Mouse (Mus musculus): ENCODE data around the gene Pik3r5. TPM values are rescaled to one million over a fixed set of nuclear protein-coding genes. Genes with fewer than 3 reads are reported as not detected.

Gene Pik3r5
- polyA plus RNA-seq, 1 experiment from 2014 or later: 0.61 TPM

DNA sequence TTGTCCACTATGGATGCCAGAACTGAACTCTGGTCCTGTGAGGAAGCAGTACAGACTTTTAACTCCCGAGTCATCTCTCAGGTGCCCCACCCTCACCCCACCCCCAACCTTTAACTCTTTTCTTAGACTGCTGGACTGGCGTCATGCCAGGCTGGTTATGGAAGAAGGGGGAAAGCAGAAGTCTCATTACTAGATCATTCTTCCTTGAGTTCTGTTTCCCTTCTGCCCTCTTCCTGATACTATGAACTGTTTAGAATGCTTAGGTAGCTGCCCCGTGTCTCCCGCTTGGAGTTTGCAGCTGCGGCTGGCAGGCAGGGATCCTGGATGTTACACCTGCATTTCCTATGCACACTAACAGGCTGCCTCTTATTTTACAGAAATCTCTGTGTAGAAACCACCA, 87.9 kb downstream of the Pik3r5 start:
- no peak overlapping the region for H3K4me3 ChIP-seq
- H3K9ac ChIP-seq: no peak overlapping the region
- H3K4me2 ChIP-seq (replicated peaks): no peak overlapping the region
- H3K27ac ChIP-seq: no peak overlapping the region
- no peaks in the 10 kb centered on the region for H3K27me3 ChIP-seq
- WGBS: 94% methylated on average over 5 of the region's 5 CpGs
- no peaks in the 10 kb centered on the region for H3K36me3 ChIP-seq
- no peaks in the 10 kb centered on the region for H3K4me1 ChIP-seq
- H3K9me3 ChIP-seq: peaks cover 5% of the 10 kb centered on the region; the same call in 1 of the 2 replicates
- ATAC-seq (ENCODE audit: low FRiP score, low read depth): no peak

- ATAC-seq (ENCODE audit: low FRiP score, low read depth): no peak
- Histone ChIP-seq H3K9me3 (peaks cover 5% of the 10 kb centered on the region; the same call in 1 of the 2 replicates), H3K4me3 (no peak overlapping the region), H3K27ac (no peak overlapping the region), H3K27me3 (no peaks in the 10 kb centered on the region), H3K9ac (no peak overlapping the region), H3K4me1 (no peaks in the 10 kb centered on the region), H3K4me2 (replicated peaks) (no peak overlapping the region), H3K36me3 (no peaks in the 10 kb centered on the region)
- 81% methylated on average over 2 of the region's 2 CpGs for WGBS
These were observed 88.5 kb downstream of the Pik3r5 start for GRCm38 (mm10) chr11:68520439-68520838.

GRCm38 (mm10) chr11:68521352-68521751, 89.4 kb downstream of the Pik3r5 start:
- no peaks in the 10 kb centered on the region for H3K36me3 ChIP-seq
- no peak overlapping the region for H3K4me3 ChIP-seq
- H3K4me1 ChIP-seq: no peaks in the 10 kb centered on the region
- no peak for ATAC-seq (ENCODE audit: low FRiP score, low read depth)
- no peak overlapping the region for H3K9ac ChIP-seq
- H3K4me2 ChIP-seq (replicated peaks): no peak overlapping the region
- H3K9me3 ChIP-seq: peaks cover 5% of the 10 kb centered on the region; the same call in 1 of the 2 replicates
- no peak overlapping the region for H3K27ac ChIP-seq
- no peaks in the 10 kb centered on the region for H3K27me3 ChIP-seq
- WGBS: 85% methylated on average over 5 of the region's 5 CpGs

DNA sequence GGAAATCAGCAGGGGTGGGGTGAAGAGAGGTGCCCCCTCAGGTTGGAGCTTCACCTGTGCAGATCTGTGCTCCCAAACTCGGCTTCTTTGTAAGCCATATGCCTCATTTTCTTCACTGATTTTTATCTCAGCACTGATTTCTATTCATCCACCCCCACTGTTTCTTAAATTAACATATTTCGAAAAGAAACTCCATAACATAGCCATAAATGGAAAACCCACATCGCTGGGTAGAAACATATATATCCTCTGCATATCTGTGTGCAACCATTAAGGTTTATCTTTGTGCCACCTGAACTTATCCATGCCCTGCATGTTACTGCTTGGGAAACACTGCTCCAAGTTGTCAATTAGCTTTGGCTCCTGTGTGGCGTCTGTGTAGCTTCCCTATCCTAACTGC, 94.5 kb downstream of the Pik3r5 start:
- Histone ChIP-seq H3K36me3 (no peaks in the 10 kb centered on the region), H3K27ac (no peak overlapping the region), H3K9me3 (no peaks in the 10 kb centered on the region), H3K4me1 (no peaks in the 10 kb centered on the region), H3K9ac (no peak overlapping the region), H3K4me2 (replicated peaks) (no peak overlapping the region), H3K27me3 (peaks cover 23% of the 10 kb centered on the region; the same call in 1 of the 2 replicates), H3K4me3 (no peak overlapping the region)
- 74% methylated on average over 4 of the region's 4 CpGs for WGBS
- ATAC-seq (ENCODE audit: low FRiP score, low read depth): no peak

DNA sequence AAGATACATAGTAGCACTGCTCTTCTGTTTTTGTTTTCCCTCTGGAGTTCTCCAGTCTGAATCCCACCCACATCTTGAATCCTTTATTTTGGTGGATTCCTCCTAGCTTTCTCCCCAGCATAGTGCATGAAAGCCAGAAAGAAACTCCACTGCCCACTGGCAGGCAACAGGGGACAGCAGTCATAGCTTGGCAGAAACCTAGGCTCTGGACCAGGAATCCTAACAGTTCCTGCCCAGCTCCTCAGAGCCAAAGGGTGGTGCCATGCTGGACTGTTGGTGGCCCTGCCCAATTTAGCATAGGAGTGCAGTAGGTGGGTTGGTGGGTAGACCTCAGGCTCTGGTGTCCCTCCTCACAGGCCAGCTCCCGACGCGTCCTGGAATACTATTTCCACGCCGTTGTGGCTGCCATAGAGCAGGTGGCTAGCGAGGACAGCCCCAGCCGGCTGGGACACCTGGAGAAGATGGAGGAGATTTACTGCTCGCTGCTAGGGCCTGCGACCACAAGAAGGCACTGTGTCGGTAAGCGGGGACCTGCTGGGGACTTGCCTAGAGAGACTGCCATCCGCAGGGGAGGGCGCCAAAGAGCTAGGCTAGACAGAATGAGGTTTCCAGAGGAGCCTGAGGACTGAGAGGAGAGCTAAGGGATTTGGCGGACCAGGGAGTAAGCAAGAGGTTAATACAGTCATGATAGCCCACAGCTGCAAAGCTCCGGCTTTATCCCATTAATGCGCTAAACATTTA, 99.3 kb downstream of the Pik3r5 start:
- Histone ChIP-seq H3K27me3 (peaks cover 31% of the 10 kb centered on the region), H3K4me1 (no peaks in the 10 kb centered on the region), H3K4me3 (no peak overlapping the region), H3K9ac (no peak overlapping the region), H3K36me3 (no peaks in the 10 kb centered on the region), H3K4me2 (replicated peaks) (no peak overlapping the region), H3K9me3 (no peaks in the 10 kb centered on the region), H3K27ac (no peak overlapping the region)
- ATAC-seq (ENCODE audit: low FRiP score, low read depth): no peak
- 18% methylated on average over 16 of the region's 16 CpGs for WGBS

DNA sequence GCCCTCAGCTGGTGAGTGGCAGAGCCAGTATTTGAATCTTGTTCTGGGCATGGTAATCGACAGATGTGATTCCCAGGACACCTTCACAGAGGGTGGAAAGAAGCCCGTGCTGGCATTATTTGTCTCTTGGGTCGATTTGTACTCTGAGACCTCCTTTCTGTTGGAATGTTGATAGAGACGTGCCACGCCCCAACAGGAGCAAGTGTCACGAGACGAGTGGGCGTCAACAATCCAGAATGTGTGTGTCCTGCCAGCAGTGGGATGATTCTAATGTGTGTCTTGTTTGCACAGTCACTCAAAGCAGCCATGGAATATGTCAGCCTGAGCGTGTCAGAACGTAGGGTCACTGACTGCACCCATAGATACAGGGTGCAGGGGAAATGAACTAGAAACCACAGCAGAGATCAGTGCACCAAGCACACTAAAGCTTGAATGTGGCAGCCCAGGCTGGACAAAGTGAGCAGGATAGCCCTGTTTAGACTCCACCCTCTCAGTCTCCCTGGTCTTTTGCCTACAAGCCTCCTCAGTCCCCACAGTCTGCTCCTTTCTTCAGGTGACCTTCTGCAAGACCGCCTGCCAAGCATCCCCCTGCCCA, 100.1 kb downstream of the Pik3r5 start:
- Histone ChIP-seq H3K27me3 (peaks cover 31% of the 10 kb centered on the region), H3K36me3 (no peaks in the 10 kb centered on the region), H3K4me1 (no peaks in the 10 kb centered on the region), H3K9ac (no peak overlapping the region), H3K4me3 (no peak overlapping the region), H3K4me2 (replicated peaks) (no peak overlapping the region), H3K9me3 (no peaks in the 10 kb centered on the region), H3K27ac (no peak overlapping the region)
- ATAC-seq (ENCODE audit: low FRiP score, low read depth): no peak
- 78% methylated on average over 11 of the region's 11 CpGs for WGBS

DNA sequence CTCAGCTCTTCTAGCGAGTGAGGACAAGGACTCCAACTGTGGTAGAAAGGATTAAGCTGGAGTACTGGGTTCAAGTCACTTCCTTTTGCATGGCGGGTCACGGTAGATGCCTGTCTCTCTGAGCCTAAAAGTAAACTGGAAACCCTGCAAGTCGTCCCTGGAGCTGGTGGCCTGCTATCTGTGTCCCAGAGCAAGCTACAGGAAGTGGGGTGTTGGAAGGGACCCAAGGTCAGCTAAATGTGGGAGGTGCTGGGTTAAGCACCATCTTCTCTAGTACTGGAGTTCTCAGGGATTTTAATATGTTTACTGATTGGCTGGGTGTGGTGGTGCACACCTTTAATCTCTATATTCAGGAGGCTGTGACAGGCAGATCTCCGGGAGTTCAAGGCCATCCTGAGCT, 100.9 kb downstream of the Pik3r5 start:
- Histone ChIP-seq H3K9me3 (no peaks in the 10 kb centered on the region), H3K4me3 (no peak overlapping the region), H3K36me3 (no peaks in the 10 kb centered on the region), H3K27ac (no peak overlapping the region), H3K27me3 (peaks cover 31% of the 10 kb centered on the region), H3K4me2 (replicated peaks) (no peak overlapping the region), H3K4me1 (no peaks in the 10 kb centered on the region), H3K9ac (no peak overlapping the region)
- WGBS: 81% methylated on average over 5 of the region's 5 CpGs
- ATAC-seq (ENCODE audit: low FRiP score, low read depth): no peak

DNA sequence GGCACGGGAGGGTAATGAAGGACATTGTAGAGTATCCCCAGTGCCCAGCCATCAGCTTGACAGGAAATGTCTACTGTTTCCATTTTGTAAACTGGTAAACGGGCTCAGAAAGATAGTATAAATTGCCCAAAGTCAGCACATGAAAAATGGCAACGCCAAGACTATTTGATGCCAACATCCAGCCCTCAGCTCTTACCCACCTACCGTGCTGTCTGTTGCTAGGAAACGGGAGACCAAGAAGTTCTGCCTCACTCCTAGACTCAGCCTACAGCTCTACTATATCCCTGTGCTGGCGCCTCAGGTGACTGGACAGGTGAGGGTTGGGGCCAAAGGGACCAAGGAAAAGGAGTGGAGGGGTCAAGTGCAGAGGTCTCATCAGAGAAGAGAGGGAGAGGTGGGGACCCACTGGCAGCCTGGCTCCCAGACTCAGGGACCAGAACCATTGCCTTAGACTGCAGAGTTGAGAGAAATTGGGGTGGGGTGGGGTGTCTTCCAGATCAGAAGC, 102.1 kb downstream of the Pik3r5 start:
- 86% methylated on average over 6 of the region's 6 CpGs for WGBS
- ATAC-seq (ENCODE audit: low FRiP score, low read depth): no peak

GRCm38 (mm10) chr11:68536026-68536425, 104.1 kb downstream of the Pik3r5 start:
- no peaks in the 10 kb centered on the region for H3K9me3 ChIP-seq
- H3K27ac ChIP-seq: no peak overlapping the region
- no peaks in the 10 kb centered on the region for H3K36me3 ChIP-seq
- ATAC-seq (ENCODE audit: low FRiP score, low read depth): no peak
- H3K4me1 ChIP-seq: no peaks in the 10 kb centered on the region
- H3K9ac ChIP-seq: no peak overlapping the region
- WGBS: 86% methylated on average over 4 of the region's 4 CpGs
- H3K4me2 ChIP-seq (replicated peaks): 0 out of 2 replicates have a peak overlapping the region, but pooled peaks have one; percentile 9
- peaks cover 12% of the 10 kb centered on the region for H3K27me3 ChIP-seq
- no peak overlapping the region for H3K4me3 ChIP-seq

More for the DNA sequence above, 102.1 kb downstream of the Pik3r5 start:
- Histone ChIP-seq H3K4me1 (no peaks in the 10 kb centered on the region), H3K36me3 (no peaks in the 10 kb centered on the region), H3K9me3 (no peaks in the 10 kb centered on the region), H3K27ac (no peak overlapping the region), H3K4me2 (replicated peaks) (no peak overlapping the region), H3K27me3 (peaks cover 21% of the 10 kb centered on the region), H3K9ac (no peak overlapping the region), H3K4me3 (no peak overlapping the region)

DNA sequence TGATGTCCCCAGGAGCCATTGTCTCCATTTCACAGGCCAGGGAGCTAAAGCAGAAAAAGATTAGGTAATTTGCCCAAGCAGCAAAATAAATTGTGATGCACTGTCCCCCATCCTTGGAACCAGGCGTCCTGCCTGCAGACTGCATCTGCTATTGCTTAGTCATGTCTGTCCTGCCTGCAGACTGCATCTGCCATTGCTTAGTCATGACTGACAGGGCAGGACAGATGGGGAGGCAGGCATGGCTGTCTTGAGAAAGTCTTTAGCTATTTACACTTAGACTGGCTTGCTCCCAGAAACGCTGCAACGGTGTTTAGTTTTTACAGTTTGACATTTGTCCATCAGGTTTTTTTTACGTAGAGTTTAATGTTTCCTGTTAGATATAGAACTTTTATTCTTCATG, 104.5 kb downstream of the Pik3r5 start:
- peak overlapping the region; percentile 9; the same call in 1 of the 2 replicates for H3K4me2 ChIP-seq (replicated peaks)
- H3K9ac ChIP-seq: no peak overlapping the region
- no peak overlapping the region for H3K27ac ChIP-seq
- H3K4me1 ChIP-seq: no peaks in the 10 kb centered on the region
- H3K27me3 ChIP-seq: peaks cover 9% of the 10 kb centered on the region
- no peak for ATAC-seq (ENCODE audit: low FRiP score, low read depth)
- no peak overlapping the region for H3K4me3 ChIP-seq
- no peaks in the 10 kb centered on the region for H3K9me3 ChIP-seq
- no peaks in the 10 kb centered on the region for H3K36me3 ChIP-seq
- 41% methylated on average over 4 of the region's 4 CpGs for WGBS

DNA sequence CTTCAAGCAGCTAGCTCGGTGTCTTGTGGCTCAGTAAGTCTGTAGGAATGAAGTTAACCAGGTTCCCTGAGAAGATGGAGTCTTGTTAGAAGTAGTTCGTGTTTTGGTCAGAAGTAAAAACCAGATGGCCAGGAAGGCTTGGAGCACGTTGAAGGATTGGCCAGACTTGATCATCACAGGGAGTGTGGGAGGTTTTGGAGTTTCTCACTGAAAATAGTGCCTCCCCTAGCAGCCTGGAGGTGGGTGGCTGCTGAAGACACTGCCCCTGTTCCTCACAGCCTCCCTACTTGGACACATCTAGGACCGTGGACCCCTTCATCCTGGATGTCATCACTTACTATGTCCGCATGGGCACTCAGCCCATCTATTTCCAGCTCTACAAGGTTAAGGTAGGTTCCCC, 107.7 kb downstream of the Pik3r5 start:
- Histone ChIP-seq H3K9ac (no peak overlapping the region), H3K36me3 (no peaks in the 10 kb centered on the region), H3K27me3 (peaks cover 6% of the 10 kb centered on the region; the same call in 1 of the 2 replicates), H3K27ac (no peak overlapping the region), H3K9me3 (no peaks in the 10 kb centered on the region), H3K4me2 (replicated peaks) (no peak overlapping the region), H3K4me1 (peaks cover 1% of the 10 kb centered on the region; the same call in 1 of the 2 replicates), H3K4me3 (no peak overlapping the region)
- ATAC-seq (ENCODE audit: low FRiP score, low read depth): no peak
- 59% methylated on average over 5 of the region's 5 CpGs for WGBS

DNA sequence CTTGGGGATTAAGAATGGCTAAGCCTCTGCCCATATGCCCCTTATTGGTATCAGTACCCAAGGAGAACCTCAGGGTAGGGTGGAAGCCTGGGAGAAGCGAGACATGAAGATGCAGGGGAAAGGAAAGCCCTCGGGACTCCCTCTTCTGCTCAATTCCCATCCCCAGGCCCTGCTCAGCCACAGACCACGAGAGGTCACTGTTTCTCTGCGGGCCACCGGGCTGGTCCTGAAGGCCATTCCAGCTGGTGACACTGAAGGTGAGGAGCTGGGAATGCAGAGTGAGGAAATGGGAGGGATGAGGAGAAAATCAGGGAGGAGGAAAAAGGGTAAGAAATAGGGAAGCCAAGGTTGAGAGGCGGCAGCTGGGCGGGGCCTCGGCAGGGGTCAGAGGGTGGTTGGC, 112.6 kb downstream of the Pik3r5 start:
- no peak overlapping the region for H3K4me3 ChIP-seq
- ATAC-seq (ENCODE audit: low FRiP score, low read depth): no peak
- WGBS: 11% methylated on average over 8 of the region's 8 CpGs
- no peaks in the 10 kb centered on the region for H3K9me3 ChIP-seq
- H3K4me1 ChIP-seq: peaks cover 12% of the 10 kb centered on the region
- H3K27me3 ChIP-seq: peaks cover 6% of the 10 kb centered on the region; the same call in 1 of the 2 replicates
- H3K27ac ChIP-seq: no peak overlapping the region
- H3K9ac ChIP-seq: no peak overlapping the region
- H3K36me3 ChIP-seq: no peaks in the 10 kb centered on the region
- H3K4me2 ChIP-seq (replicated peaks): no peak overlapping the region
